Mouse (Mus musculus) frontal cortex, adult (tissue): ENCODE data around the gene Arhgap24.

Source experiments
- ATAC-seq: cut with Nextera tagmentation; 2 replicates; pipeline ENCODE4 v1.9.2; 2017; ENCODE audit warnings: mild to moderate bottlenecking, moderate library complexity, mixed read lengths; ENCODE audit not compliant: low TSS enrichment

Arhgap24 gene

GRCm38 (mm10) chr5:102670731-102671345 is 189.6 kb downstream of the Arhgap24 start:
- no peak for ATAC-seq

GRCm38 (mm10) chr5:102675326-102675725 is 194.1 kb downstream of the Arhgap24 start:
- ATAC-seq: no peak

DNA sequence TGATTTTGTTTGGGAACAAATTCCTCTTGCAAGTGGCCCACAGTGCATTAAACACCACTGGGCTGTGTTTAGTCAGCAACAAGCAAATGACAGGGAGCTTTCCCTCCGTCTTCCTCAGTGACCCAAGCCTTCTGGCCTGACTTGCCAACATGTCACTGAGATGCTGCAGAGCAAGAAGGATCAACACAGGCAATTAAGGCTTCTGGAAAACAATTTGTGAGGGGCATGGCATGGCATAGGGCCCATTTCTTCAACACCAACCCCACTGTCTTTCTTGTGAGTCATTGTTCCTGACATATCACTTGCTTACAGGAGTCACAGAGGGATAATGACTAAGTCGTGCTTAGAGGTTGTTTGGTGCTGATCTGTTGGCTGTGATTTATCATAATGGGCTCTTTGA is 196.0 kb downstream of the Arhgap24 start:
- ATAC-seq: no peak

- ATAC-seq: no peak
These were observed 206.5 kb downstream of the Arhgap24 start for GRCm38 (mm10) chr5:102687673-102688072.

GRCm38 (mm10) chr5:102692487-102692886 is 211.3 kb downstream of the Arhgap24 start:
- ATAC-seq: peak; percentile 98

DNA sequence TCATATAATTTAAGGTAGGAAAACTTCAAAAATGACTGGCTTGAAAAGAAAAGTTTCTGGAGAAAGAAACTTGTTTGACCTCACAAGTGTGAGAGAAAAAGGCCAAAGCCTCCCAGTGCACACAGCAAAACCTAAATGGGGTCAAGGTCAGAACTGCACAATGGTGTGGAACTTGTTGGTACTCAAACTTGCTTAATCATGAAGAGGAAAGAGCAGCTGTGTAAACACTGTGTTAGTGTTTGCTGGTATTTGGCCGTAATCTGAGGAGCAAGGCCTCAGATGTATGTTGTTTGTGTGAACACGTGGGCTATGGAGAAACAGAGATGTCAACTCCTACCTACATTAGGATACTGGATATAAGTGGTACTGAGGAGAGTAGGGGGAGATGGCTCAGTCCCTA is 212.0 kb downstream of the Arhgap24 start:
- ATAC-seq: no peak

DNA sequence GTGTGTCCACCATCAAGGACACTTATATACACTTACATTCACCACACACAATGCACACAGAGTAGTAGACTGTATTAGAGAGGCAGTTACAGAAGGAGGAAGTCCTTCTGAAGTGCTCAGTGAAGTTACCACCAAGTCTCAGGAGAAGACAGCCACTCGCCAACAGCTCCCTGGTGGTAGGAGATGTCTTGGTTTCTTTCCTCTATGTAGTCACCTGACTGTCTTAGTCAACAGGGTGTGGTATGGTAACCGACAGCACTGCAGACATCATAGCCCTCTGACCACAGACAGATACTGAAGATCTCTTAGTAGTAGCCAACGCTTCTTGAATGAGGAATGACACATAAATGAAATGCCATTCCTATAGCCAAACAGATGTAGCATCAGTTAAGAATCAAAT is 212.7 kb downstream of the Arhgap24 start:
- ATAC-seq: no peak

DNA sequence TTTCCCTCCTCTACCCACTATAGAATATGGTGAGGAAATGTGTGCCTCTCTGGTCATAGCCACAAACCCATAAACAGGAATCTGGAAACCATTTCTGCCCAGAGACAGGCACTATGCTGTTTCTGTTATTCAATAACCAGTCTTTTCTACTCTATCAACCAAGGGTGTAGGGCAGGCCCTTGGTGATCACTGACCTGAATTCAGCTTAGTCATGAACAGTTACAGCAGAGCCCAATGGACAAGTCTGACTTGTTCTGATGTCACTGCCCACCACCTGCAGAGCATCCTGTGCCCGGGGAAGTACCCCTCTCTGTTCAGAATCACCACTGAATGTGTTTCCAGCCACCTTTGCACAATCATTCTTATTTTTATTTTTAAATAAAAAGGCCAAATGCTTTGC is 216.6 kb downstream of the Arhgap24 start:
- no peak for ATAC-seq

DNA sequence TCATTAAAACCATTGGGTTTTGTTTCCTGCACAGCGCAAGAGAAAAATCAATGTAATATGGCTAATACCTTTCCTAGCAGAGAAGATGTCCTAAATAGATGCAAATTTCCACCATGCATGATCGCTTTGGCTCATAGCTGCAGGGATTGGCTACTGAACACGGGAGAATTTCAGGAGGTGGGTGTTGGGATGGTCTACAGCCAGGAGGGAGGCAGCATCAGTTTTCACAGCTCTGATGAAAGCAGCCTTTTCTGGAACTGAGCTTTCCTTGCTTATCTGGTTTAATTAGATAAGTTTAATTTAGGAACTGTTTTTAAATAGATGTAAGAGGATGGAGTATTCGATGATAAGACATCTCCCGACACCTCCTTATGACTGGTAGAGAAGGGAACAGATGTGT is 217.2 kb downstream of the Arhgap24 start:
- peak; percentile 73 for ATAC-seq

DNA sequence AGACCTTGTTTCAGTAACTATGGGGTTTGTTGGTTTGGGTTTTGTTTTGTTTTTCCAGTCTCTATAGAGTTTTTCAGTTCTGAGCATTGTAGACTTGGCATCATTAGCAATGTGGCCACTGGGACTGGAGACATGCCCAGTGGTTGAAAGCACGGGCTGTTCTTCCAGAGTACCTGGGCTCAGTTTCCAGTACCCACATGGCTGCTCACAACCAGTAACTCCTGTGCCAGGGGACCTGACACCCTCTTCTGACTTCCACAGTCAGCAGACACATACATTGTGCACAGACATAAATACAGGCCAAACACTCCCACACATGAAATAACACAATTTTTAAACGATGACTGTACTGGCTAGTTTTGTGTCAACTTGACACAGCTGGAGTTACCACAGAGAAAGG is 217.7 kb downstream of the Arhgap24 start:
- ATAC-seq: peak; percentile 55; the same call in 1 of the 2 replicates

DNA sequence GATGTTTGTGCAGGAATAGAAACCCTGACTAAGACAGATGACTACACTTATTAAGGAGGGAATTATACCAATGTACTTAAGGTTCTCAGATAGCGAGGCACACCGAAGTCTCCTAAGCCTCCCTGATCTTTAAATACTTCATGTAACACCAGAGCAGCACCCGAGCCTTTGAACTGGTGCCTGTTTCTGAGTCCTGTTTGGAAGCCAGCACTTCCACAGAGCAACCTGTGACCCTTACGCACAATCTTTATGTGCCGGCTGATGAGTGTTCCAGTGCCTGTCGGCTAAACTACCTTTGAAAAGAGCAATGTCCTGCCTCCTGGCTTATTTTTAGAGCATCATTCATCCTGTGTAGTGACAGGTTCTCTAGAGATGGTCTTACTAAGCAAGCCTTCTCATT is 221.4 kb downstream of the Arhgap24 start:
- no peak for ATAC-seq

- peak; percentile 84 for ATAC-seq
These were observed 222.3 kb downstream of the Arhgap24 start for GRCm38 (mm10) chr5:102703325-102704099.

GRCm38 (mm10) chr5:102705170-102705569 is 224.0 kb downstream of the Arhgap24 start:
- ATAC-seq: no peak

GRCm38 (mm10) chr5:102710336-102710735 is 229.1 kb downstream of the Arhgap24 start:
- ATAC-seq: no peak

DNA sequence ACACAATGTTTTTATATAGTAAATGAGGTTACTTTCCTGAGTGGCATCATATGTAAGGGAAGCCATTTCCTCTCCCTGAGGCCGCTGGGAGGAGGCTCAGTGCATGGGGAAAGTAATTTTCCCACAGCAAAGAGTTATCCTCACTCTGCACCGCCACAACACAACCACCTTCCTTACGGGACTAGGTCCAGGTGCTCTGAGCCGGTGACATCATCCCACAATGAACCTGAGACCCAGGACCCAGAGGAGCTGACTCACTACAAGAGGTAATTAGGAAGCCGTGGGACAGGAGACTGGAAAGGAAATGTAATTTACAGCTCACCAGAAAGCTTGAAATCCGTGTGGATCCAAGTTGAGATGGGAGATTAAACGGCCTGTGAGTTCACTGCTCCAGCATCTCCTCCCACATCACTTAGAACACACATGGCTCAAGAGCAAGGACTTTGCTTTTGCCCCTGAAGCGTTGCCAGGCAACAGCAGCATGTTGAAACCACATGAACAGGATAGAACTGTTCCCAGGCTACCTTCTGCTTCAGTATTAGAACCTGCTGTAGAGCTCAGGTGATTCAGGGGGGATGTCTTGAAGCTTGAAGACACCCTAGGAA is 238.3 kb downstream of the Arhgap24 start:
- ATAC-seq: no peak

- ATAC-seq: no peak
These were observed 242.4 kb downstream of the Arhgap24 start for GRCm38 (mm10) chr5:102723558-102723957.

GRCm38 (mm10) chr5:102724813-102725348 is 243.7 kb downstream of the Arhgap24 start:
- ATAC-seq: no peak

DNA sequence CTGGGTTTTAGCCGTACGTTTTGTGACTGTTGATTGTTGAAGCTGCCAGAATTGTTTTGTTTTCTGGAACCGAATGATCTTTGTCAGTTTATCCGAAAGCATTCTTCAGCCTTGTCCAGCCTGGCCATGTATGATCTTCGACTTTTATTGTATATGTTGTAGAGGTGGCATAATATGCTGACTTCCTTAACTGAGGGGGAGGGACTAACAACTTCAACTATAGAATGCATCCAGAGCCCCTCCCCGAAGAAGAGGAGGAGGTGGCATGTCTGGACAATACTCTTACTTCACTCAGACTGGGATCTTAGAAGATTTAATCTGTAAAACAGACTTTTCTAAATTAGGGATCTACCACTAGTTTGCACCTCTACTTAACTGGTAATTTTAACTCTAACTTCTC is 244.2 kb downstream of the Arhgap24 start:
- ATAC-seq: no peak

DNA sequence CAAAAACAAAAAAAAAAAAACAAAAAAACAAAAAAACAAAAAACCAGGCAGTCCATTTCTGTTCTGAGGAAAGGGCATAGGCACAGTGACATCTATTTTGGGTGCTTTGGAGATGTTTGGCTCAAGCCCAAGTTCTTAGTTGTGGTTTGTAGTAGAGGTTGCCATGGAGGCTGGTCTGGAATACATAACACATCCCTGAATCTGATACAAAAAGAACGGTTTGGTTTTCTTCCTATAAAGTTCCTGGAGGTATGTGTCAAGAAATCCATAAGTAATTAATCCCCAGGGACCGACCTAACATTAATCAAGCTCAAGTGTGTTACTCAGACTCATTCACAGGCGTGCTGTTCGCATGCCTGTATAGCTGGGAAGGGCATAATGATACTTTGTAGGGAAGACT is 245.8 kb downstream of the Arhgap24 start:
- no peak for ATAC-seq

DNA sequence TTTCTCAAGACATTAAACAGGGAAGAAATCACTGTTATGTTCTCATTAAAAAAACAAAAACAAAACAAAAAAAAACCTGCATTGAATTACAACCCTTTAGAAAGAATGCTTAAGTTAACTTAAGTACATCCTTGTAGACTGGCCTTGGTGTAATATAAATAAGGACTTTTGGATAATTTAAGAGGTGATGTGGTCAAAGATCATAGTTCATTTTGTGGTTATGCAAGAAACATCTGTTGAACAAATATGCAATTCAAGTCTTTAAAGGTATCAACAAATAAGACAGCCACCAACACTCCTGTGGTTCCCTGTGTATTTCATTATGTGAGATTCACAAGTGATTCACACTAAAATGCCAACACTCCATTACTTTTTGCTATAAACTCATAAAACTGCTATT is 247.3 kb downstream of the Arhgap24 start:
- ATAC-seq: no peak

DNA sequence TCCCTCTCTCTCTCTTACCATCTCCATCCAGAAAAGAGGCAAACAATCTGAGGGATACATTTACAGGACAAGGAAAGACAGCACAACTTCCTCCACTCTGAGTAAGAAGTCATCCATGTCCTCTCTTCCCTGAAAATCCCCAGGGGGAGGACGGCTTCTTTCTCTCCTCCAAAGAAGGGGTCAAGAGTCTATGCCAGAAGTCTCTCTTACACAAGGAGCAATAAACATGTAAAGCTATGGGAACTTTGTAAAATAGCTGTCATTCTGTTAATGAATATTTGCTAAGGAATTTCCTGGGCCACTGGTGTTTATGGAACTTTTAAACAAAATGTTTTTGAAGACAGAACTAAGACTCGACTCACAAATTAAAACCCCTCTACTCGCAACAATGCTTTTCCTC is 248.3 kb downstream of the Arhgap24 start:
- ATAC-seq: no peak

GRCm38 (mm10) chr5:102736131-102736530 is 254.9 kb downstream of the Arhgap24 start:
- no peak for ATAC-seq
